Mouse (Mus musculus): ENCODE measurements around the gene Cep95.
A peak's percentile ranks its signal among the peaks of the same experiment; 100 is the strongest.
"Not testable (repeated sequence)": the region's sequence is repeated elsewhere in the genome, so short reads cannot be mapped to it uniquely, and the experiment has no call there.

Gene Cep95

GRCm38 (mm10) chr11:106788775-106789459 lies at the start of gene Cep95, which contains the start of gene Ddx5:
Gene Cep95 (plus strand): TSS chr11:106789252.
Gene Ddx5 (minus strand): TSS chr11:106789185.
- peak; percentile 96 to 99 for DNase-seq (ENCODE audit: low spot score in 2 of 2)

- DNase-seq (ENCODE audit: low spot score in 2 of 2): not testable (repeated sequence)
Measured at GRCm38 (mm10) chr11:106740724-106741123, 48.3 kb upstream of the Cep95 start.

GRCm38 (mm10) chr11:106741232-106741631 lies 47.8 kb upstream of the Cep95 start:
- DNase-seq (ENCODE audit: low spot score in 2 of 2): no peak

- DNase-seq (ENCODE audit: low spot score in 2 of 2): no peak
Measured at GRCm38 (mm10) chr11:106741826-106742225, 47.2 kb upstream of the Cep95 start.

GRCm38 (mm10) chr11:106742388-106742841 lies 46.6 kb upstream of the Cep95 start:
- no peak for DNase-seq (ENCODE audit: low spot score in 2 of 2)

- no peak for DNase-seq (ENCODE audit: low spot score in 2 of 2)
Measured at GRCm38 (mm10) chr11:106744949-106745348, 44.1 kb upstream of the Cep95 start.

GRCm38 (mm10) chr11:106749557-106750120 lies 39.4 kb upstream of the Cep95 start:
- not testable (repeated sequence) for DNase-seq (ENCODE audit: low spot score in 2 of 2)

GRCm38 (mm10) chr11:106750121-106750751 lies 38.8 kb upstream of the Cep95 start, which contains the start of gene Pecam1:
Gene Pecam1 (minus strand): TSS chr11:106750628.
- DNase-seq (ENCODE audit: low spot score in 2 of 2): no peak

- DNase-seq (ENCODE audit: low spot score in 2 of 2): no peak
Measured at GRCm38 (mm10) chr11:106751039-106752018, 37.7 kb upstream of the Cep95 start, which contains the start of gene Milr1. Gene Milr1 (plus strand): TSS chr11:106751226.

- DNase-seq (ENCODE audit: low spot score in 2 of 2): no peak
Measured at GRCm38 (mm10) chr11:106752103-106752502, 36.9 kb upstream of the Cep95 start.

GRCm38 (mm10) chr11:106753314-106753713 lies 35.7 kb upstream of the Cep95 start:
- DNase-seq (ENCODE audit: low spot score in 2 of 2): no peak

- no peak for DNase-seq (ENCODE audit: low spot score in 2 of 2)
Measured at GRCm38 (mm10) chr11:106755583-106755982, 33.5 kb upstream of the Cep95 start.

GRCm38 (mm10) chr11:106759028-106759427 lies 30.0 kb upstream of the Cep95 start:
- no peak for DNase-seq (ENCODE audit: low spot score in 2 of 2)

- DNase-seq (ENCODE audit: low spot score in 2 of 2): no peak
Measured at GRCm38 (mm10) chr11:106760511-106760910, 28.5 kb upstream of the Cep95 start.

- peak in 1 of 2 experiments; percentile 33 for DNase-seq (ENCODE audit: low spot score in 2 of 2)
Measured at GRCm38 (mm10) chr11:106762139-106762799, 26.8 kb upstream of the Cep95 start.

- DNase-seq (ENCODE audit: low spot score in 2 of 2): no peak
Measured at GRCm38 (mm10) chr11:106762800-106763185, 26.3 kb upstream of the Cep95 start.

- no peak for DNase-seq (ENCODE audit: low spot score in 2 of 2)
Measured at GRCm38 (mm10) chr11:106766611-106767162, 22.4 kb upstream of the Cep95 start.

GRCm38 (mm10) chr11:106767516-106767915 lies 21.5 kb upstream of the Cep95 start:
- no peak for DNase-seq (ENCODE audit: low spot score in 2 of 2)

GRCm38 (mm10) chr11:106770195-106770974 lies 18.7 kb upstream of the Cep95 start:
- DNase-seq (ENCODE audit: low spot score in 2 of 2): no peak

- DNase-seq (ENCODE audit: low spot score in 2 of 2): no peak
Measured at GRCm38 (mm10) chr11:106773061-106773460, 16.0 kb upstream of the Cep95 start.

All from left cerebral cortex, adult 9 months (tissue).